Mouse (Mus musculus) adrenal gland, postnatal 10 days (tissue): ENCODE measurements around the gene 1700020A23Rik. TPM values are rescaled to one million over a fixed set of nuclear protein-coding genes. Genes with fewer than 3 reads are reported as not detected.

Experiments
- DNase-seq: peaks from one replicate; pipeline ENCODE4 v3.0.0; 2021; ENCODE audit warnings: mixed read lengths
- total RNA-seq, 2 experiments: library from RNA; stranded (reverse); gene quantifications; 2 replicates each; pipeline ENCODE4 v1.2.3; 2021

The 1700020A23Rik gene
- total RNA-seq, 2 experiments from 2014 or later = not detected

DNA sequence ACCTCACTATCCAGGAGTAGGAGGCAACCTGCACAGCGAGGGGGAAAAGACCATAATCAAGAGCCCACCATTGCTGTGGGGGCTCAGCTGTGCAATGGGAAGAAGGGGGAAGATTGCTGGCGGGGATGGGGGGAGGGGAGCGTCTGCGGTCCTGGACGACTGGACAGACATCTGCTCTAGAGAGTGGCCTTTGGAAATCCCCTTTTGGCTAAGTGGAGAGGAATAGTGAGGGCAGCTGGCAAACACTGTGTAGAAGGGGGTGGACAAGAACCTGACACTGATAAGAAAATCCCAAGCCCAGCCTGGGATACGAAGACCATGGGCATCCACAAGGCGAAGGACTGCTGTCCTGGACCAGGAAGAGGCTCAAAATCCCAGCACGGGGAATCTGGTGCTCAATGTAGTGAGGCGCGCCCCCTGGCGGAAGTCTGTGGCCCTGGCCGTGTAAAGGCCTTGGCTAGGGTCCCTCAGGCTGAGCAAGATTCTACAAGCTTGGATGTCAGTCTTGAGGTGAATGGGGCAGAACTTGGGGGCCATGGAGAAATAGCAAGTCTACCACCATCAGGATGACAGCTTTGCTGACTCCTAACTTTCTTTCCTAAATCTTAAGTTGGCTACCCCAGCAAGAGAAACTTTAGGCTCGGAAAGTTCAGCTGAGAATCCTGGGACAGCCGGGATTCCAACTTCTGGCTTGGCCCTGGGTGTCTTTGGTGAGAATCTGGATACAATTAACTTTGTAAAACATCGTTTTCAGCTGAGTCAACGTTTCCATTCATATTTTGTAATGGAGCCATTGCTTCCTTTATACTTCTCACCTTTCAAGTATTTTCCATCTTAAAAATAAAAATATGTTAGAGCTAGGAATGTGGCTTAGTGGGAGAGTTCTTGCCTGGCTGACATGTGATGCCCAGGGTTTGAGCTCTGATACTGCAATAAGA is 6.8 kb downstream of the 1700020A23Rik start:
- peak; percentile 92 for DNase-seq

DNA sequence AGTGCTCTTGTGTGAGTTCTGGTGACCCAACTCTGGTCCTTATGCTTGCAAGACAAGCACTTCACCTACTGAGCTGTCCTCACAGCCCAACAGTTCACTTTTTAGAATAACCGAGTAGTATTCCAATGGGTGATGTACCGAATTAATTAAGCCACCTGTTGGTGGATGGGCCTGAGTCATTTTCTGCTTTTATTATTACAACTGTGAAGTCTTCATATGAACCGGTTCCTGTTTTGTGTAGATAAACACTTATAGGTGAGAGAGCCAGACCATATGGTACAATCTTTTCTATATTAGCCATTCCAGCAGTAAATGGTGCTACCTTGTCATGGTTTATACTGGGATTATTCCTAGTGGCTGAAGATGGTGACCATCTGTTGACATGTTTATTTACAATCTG is 7.7 kb downstream of the 1700020A23Rik start:
- no peak for DNase-seq

DNA sequence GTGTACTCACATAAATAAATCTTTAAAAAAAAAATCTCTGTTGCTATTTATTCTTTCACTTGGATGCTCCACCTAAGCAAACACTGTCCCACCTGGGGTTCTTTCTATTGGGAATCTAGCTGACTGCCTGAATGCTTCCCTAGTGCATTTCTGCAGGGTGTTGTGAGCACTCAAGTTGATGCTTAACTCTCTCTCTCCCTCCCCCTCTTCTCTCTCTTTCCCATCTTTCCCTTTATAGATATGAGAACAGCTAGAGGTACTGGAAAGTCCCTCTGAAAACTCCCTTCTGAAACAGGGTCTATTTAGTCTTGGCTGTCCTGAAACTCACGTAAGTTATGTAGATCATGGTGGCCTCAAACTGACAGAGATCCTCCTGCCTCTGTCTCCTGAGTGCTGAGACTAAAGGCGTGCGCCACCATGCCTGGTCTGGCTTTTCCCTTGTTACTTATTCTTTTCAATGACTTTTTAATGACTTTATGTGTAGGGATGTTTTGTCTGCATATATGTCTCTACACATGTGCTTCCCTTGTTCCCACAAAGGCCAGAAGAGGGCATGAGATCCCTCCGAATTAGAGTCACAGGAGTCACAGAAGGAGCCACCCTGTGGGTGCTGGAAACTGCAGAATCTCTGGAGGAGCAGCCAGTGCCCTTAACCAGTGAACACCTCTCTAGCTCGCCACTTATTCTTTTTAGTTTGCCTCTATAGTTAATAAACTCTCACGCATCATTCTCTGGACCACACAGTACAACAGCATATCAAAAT is 9.2 kb downstream of the 1700020A23Rik start:
- no peak for DNase-seq

DNA sequence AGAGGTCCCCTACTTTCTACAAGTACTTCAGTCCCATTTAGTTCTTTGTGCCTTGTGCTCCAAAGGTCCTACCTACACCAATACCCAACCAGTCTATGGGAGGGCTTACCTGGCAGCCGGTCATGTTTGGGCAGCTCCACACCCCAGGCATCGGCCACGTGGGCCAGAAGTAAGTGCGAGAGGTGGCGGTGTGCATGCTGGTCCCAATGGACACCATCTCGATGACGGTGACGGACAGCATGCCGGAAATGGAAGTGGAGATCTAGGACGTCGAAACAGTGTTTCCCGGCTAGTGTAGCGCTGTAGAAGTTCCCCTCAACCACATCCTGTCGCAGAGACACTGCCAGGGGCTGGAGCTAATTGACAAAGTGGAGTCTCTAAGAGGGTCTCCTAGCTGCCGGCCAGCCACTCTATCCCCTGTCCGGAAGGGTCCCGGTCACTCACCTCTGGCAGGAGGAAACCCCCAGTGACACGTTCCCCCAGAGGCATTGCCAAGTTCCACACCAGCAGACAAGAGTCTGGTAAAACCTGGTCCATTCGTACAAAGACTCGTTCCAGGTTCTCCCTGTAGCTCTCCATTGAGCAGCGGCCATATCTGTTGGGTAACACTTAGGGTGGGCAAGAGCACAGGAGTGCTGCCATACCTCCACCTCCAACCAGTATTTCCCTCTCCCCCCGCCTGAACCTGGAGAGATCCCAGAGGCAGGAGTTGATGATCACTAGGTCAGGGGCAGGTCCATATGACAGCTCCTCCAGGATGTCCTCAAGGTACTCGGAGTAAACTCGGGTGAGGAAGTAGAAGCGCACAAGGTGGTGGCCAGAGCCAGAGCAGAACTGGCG is 16.9 kb downstream of the 1700020A23Rik start:
- no peak for DNase-seq

DNA sequence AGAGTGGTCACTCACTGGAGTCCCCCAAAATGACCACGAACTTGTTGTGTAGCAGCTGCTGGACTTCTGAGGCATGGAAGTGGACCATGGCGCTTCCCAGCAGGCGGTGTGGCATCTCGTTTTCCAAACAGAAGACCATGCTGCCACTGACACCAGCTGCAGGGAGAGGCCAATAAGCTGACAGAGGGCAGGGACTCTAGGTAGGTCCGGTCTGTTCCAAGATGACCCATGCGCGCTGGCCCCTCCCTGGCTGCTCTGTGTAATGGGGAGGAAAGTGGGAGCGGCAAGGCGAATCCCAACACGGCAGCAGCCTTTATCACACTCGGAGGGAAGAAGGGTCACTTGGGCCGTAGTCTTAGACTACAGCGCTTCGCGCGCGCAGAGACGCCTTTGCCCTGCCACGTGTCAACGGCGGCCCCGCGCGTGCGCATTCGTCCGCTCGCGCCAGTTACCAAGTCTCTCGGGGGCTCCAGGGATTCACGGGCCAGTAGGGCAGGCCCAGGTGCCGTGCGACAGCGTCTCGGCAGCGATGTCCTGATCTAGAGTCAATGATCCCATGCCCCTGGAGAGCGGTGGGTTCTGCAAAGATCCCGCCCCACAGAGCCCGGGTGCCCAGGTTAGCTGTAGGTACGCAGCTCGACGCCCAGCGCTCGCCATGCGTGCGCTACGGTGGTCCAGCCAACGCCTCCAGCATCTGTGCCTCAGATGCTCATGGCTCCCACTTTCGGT is 18.5 kb downstream of the 1700020A23Rik start:
- peak; percentile 86 for DNase-seq

DNA sequence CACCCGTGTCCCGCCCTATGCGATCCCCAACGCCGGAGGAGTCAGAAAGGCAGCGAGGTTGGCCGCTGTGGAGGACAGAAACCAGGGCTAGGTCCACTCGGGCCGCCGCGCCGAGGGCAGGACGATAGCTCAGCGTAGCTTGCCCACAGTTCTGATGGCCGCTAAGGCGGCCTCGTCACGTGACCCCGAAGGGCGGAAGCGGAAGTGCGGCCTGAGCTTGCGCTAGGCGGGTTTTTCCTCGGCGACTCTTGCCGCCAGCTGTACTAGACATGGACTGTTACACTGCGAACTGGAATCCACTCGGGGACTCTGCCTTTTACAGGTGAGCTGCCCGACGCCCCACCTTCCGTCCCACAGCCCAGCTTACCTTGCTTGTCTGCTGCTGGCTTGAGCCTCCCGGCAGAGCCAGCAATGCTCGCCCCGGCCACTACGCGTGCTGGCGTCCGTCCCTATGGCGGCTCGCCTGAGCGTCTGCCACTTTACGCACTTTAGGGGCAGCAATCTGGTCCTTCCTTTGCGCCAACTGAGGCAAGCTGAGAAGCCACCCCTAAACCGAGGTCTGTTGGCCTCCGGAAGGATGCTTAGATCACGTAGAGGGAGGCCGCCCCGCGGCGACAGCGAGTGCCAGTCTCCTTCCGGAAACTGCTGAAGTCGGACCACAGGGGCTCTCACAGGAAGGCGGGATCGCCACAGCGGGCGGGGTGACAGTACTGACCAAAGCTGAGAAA is 19.2 kb downstream of the 1700020A23Rik start, which contains the start of the genes Vps16 and Pced1a:
Gene Vps16 (plus strand): TSS at position 214 of the 728 bp plus-strand sequence.
Gene Pced1a (minus strand): TSS at position 576 of the 728 bp plus-strand sequence.
- DNase-seq = peak; percentile 96

DNA sequence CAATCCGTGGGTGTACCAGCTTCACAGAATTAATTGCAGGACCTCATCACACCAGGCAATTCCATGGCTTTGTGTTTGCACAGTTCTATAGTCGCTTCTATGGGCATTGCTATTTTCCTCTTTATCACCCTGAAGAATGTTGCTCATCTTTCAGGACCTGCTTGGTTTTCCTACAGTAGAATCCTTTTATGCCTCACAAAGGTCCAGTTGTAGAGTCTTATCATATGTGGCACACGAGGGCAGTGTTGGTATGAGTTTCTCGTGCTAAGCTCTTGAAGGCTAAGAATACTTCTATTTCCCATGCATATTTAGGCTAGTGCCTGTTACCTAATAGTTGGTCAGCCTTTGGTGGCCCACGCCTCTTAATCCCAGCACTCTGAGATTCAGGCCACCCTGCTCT is 20.1 kb downstream of the 1700020A23Rik start:
- no peak for DNase-seq

DNA sequence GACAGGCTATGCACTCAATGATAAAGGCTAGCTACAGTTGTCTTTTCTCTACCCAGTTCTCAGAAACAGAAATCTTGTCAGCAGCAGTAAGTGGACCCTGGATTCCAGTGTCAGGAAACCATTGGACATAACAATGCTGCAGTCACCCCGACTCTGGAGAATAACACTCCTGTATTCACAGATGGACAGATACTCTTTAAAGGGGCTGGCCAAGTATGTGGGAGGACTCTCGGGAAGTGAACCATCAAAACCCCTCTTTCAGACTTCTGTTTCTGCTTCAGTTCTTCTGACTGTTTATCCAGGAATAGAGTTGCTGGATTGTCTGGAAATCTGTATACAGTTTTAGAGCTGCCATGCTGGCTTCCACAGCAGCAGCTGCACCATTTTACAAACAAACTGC is 24.8 kb downstream of the 1700020A23Rik start:
- DNase-seq = no peak

DNA sequence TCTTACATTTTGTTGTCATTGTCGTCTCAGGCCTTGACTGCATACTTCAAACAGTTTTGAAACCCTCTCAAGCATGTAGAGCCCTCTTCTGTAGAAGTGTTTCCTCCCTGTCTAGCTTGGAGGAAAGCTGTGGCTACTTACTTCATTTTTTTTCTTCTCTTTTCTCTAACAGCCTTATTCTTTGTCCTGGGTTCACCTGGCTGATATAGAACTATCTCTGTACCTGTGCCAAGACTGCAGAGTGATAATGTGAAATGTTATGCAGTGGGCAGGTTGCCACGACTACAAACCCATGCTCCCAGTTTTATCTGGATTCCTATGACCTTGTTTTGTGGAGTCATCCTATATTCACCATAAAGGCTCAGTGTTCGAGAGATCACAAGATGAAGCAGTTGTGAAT is 25.4 kb downstream of the 1700020A23Rik start:
- DNase-seq = no peak

DNA sequence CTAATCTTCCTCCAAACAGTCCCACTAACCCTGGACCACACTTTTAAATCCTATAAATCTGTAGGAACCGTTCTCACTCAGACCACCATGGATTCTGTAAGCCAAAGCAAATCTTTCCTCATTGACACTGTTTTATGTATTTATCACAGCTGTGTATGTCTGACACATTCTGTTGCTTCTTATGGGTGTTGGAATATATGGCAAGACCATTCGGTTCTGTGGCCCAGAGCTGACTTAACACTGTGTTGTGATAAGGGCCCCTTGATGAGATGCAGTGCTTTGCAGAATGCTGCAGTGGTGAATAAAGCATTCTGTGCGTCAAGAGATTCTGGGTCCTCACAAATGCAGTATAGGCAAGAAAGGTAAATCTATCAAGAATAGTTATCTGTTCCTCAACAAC is 27.1 kb downstream of the 1700020A23Rik start:
- DNase-seq = no peak

DNA sequence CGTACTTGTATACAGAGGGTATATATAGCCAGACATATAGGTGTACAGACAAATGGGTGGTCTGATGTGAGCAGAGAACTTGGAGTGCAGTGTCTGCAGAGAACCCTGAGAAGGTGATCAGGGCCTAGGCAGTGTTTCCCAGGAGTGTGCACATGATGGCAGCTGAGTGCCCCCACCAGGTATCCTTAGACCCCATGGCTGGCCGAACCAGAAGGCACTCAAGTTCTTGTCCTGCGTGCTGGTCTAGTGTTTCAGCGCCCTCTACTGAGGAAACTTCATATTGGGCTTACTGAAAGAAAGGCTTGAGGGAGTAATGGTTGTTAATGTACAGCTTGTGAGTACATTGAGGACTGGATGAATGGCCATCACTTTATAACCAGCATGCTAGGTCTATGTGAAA is 28.1 kb downstream of the 1700020A23Rik start:
- peak; percentile 54 for DNase-seq

DNA sequence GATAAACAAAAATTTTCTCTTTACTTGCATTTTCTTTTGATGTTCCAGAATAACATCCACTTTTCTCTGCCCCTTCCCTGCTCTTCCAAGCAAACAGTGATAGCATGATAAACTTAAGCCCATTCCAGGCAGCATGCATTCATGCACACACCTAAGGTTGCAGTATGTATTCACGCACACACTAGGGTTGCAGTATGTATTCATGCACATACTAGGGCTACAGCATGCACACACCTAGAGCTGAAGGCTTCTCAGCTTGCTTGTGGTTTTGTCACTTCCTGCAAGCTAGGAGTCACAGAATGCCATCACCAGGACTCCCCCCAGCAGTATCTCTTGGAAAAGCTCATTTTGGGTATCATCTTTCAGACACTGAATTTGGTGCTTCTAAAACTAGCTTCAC is 31.7 kb downstream of the 1700020A23Rik start:
- no peak for DNase-seq

DNA sequence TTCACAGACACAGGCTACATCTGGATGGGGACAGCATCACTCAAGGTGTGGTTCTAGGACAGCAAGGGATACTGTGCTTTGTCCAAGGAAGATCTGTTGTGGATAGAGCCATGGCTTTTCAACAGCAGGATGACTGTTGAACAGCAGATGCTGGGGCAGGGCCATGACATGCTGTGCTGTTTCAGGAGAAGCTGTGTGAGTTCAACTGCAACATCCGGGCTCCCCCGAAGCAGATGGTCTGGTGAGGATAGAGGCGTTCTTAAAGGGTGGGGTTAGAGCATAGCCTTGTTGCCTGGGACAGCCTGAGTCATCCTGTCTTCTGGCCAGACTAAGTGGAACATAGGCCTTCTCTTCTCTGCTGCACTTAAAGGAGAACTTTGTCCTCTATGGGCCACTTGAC is 33.8 kb downstream of the 1700020A23Rik start:
- DNase-seq = no peak

DNA sequence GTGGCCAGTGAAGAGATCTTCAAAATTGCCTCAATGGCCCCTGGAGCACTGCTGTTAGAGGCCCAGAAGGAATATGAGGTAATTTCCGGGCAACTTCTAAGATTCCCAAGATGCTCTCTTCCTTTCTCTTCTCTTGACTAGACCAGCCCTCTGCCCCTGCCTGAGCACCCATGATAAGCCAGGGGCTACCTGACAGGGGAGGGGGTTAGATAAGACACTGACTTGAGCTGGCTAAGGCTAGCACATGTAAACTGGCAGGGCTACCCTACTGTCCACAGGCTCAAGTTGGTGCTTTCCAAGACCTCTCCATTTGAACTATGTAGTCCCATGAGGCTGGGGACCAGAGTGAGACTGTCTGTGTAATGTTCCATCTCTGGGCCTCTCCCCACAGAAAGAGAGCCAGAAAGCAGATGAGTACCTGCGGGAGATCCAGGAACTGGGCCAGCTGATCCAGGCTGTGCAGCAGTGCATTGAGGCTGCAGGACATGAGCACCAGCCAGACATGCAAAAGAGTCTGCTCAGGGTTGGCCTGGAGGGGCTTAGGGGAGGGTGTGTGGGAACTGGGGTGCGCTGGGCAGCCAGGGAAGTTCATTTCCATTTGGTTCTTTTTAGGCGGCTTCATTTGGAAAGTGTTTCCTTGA is 34.9 kb downstream of the 1700020A23Rik start:
- no peak for DNase-seq

DNA sequence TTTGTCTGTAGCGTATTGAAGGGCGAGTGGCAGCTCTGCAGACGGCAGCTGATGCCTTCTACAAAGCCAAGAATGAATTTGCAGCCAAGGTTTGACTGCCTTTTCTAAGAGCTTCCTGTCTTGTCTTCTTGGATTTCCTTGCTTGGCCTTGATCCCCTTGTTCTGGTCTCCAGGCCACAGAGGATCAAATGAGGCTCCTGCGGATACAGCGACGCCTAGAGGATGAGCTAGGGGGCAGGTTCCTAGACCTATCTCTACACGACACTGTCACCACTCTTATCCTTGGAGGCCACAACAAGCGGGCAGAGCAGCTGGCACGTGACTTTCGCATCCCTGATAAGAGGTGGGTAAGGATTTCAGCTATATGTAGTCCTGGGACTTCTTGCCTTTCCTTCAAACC is 37.1 kb downstream of the 1700020A23Rik start:
- no peak for DNase-seq

DNA sequence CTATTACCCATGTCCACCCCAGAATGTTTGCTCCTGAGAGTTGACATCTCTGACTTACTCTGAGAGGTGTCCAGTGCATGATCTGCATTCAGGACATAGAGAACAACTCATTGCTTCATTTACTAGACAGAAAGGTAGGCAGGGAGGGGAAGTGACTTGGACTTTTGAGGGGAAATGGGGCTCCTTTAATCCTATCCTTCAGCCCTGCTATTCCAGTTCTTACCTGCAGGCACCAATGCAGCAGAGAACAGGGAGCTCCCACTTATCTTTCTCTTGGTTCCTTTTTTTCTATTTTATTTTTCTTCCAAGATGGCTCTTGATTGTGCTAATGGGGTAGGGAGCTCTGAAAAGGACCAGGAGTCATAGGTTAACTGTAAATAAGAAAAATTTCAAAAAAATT is 43.4 kb downstream of the 1700020A23Rik start:
- no peak for DNase-seq

DNA sequence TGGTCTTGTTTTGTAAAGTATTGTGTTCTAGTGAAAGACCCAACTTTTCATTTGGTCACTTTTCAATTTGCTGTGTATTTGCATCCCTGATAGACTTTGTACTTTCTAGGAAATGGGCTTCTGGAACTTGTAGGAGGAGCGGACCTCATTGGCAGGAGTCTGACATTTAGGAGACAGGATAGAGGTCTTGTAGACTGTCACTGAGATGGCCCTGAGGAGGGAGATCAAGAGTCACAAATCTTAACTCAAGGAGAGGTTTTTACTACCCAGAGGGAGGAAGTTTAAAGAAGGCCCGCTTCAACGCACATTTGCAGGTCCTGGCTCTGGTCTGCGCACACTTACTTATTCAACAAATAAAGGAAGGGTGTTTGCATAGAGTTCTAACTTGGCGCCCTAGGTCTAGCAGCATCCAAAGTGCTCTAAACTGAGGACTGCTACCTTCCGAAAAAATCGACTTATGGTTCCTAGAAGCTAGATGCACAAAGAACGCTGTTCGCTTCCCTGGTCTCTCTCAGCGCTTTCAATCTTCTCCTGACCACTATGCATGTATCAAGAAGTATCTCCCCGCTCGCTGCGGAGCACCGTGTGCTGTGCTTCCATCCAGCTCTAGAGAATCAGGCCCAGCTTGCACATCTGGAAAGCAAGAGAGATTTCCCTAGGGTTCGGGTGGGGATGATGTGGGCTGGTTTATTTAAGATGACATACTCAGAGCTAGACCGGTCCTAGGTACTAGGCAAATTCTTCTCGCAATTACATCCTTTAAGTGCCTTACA is 44.1 kb downstream of the 1700020A23Rik start:
- peak; percentile 12 for DNase-seq

DNA sequence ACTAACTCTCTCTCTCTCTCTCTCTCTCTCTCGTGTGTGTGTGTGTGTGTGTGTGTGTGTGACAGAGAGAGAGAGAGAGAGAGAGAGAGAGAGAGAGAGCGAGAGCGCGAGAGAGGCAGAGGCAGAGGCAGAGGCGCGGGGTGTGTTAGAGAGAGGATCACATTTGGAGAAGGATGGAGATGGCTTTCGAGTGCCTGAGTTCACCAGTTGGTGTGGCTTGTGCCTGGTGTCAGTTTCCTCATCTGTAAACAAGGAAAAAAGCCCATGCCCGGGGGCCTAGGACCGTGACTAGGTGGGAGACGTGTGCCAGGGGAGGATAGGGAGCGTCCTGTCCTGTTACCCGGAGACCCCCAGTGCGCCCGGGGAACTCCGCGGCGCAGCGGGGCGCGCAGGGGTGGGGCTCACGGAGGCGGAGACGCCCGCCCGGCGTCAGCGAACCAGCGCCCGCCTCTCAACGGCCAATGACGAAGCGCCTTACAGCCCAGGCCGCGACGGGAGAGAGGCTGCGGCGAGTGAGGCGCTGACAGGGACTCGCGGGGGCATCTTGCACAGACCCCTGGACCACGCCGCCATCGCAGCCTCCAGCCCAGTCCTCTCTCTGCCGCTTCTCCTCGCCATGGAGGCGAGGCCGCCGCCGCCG is 44.9 kb downstream of the 1700020A23Rik start, which contains the start of gene Ptpra:
Gene Ptpra (plus strand): TSS at position 485 of the 640 bp plus-strand sequence.
- peak; percentile 96 for DNase-seq

DNA sequence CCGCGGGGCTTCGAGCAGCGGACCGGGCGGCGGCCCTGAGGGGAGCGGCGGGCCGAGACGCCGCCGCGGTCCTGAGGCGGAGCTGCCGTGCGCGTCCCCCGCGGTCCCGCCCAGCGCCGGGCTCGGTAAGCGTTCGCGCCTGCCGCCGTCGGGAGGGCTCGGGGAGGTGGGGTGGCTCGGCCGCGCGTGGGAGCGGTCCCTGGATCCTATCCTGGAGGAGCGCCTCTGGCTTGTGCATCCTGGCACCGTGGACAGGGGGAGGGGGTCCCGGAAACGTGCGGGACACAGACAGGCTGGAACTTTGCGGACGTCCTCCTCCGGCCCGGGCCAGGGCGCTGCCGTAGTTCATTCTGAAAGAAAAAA is 45.4 kb downstream of the 1700020A23Rik start:
- peak; percentile 84 for DNase-seq
